25 mouse cellular contexts compared by ENCODE assay signal in genomic region chr1:34089011-34089410, GRCm38 (mm10).
A peak's percentile ranks its signal among the peaks of the same experiment; 100 is the strongest.
DNase-seq lines count a peak whose midpoint lies in the region; ATAC-seq lines count a peak whose summit lies in the region.
"Had no signal": no experiment of that assay in that cellular context is flagged by ENCODE, and none has a peak within 500 bp of the region (broad histone marks: within the 10 kb centered on the region; RNA-seq: fewer than 3 reads in every experiment).

No protein-coding gene starts in this region.

- H3K4me2 ChIP-seq in kidney, embryonic 16.5 days (replicated peaks; ENCODE audit: low read depth, low read length), result no peak overlapping the region
- H3K4me2 ChIP-seq: embryonic facial prominence, embryonic 13.5 days; forebrain, embryonic 12.5 days; forebrain, embryonic 15.5 days; heart, embryonic 11.5 days; hindbrain, embryonic 12.5 days had no signal

- H3K4me1 ChIP-seq in kidney, embryonic 16.5 days (ENCODE audit: insufficient read depth, low read length), result peaks cover 15% of the 10 kb centered on the region
- H3K4me1 ChIP-seq: embryonic facial prominence, embryonic 10.5 days; forebrain, embryonic 12.5 days; forebrain, embryonic 15.5 days; hindbrain, embryonic 12.5 days had no signal

- peaks cover 11% of the 10 kb centered on the region; the same call in 1 of the 2 replicates for H3K36me3 ChIP-seq in kidney, embryonic 16.5 days (ENCODE audit: insufficient read depth, low read length)

- no peak overlapping the region for H3K4me3 ChIP-seq in kidney, embryonic 16.5 days (ENCODE audit: low read length)
- H3K4me3 ChIP-seq: embryonic facial prominence, embryonic 10.5 days; embryonic facial prominence, embryonic 13.5 days; erythroblast, embryonic 14.5 days; forebrain, embryonic 12.5 days; forebrain, embryonic 15.5 days; heart, adult 2 months; hindbrain, embryonic 12.5 days had no signal

- no peaks in the 10 kb centered on the region; the same call in 1 of the 2 replicates for H3K9me3 ChIP-seq in kidney, embryonic 16.5 days (ENCODE audit: low read length)
- H3K9me3 ChIP-seq: embryonic facial prominence, embryonic 10.5 days; embryonic facial prominence, embryonic 13.5 days; forebrain, embryonic 12.5 days; forebrain, embryonic 15.5 days; hindbrain, embryonic 12.5 days had no signal

- 55% methylated on average over 3 of the region's 3 CpGs for WGBS in kidney, embryonic 16.5 days

- DNase-seq in kidney, adult 11 months, result peak; percentile 63
- DNase-seq in kidney, adult 18-20 months, result no peak
- DNase-seq in kidney, postnatal 14 days, result peak; percentile 45
- DNase-seq in layer of hippocampus, postnatal 25 days (ENCODE audit: extremely low spot score in 1 of 2, low spot score in 1 of 2), result no peak
- DNase-seq in urinary bladder, adult 18-20 months (ENCODE audit: low spot score in 2 of 2), result no peak
- no peak for DNase-seq in spleen, postnatal 36 days (ENCODE audit: low spot score in 2 of 2)
- DNase-seq: adrenal gland, adult 8-10 months; adrenal gland, postnatal 25 days; cerebellum, adult 11-12 months; cerebellum, adult 8-10 months; cerebellum, postnatal 10 days; cerebellum, postnatal 36 days; embryo, embryonic 11 days; gastrocnemius, postnatal 10 days; gastrocnemius, postnatal 36 days; heart, adult 2 months had no signal

- peak overlapping the region; percentile 53; the same call in 1 of the 2 replicates for H3K27ac ChIP-seq in kidney, embryonic 16.5 days (ENCODE audit: low read length)
- H3K27ac ChIP-seq: embryonic facial prominence, embryonic 10.5 days; embryonic facial prominence, embryonic 13.5 days; forebrain, embryonic 12.5 days; forebrain, embryonic 15.5 days; heart, adult 2 months; hindbrain, embryonic 12.5 days had no signal

- ATAC-seq in kidney, embryonic 16.5 days (ENCODE audit: low FRiP score, low TSS enrichment), result 0 out of 2 replicates have a peak, but pooled peaks have one; percentile 50
- ATAC-seq: activated CD4-positive, CD25-positive, alpha-beta regulatory T cell, adult 4 months; forebrain, embryonic 15.5 days had no signal

- H3K27me3 ChIP-seq in kidney, embryonic 16.5 days (ENCODE audit: insufficient read depth, low read length), result no peaks in the 10 kb centered on the region
- H3K27me3 ChIP-seq: embryonic facial prominence, embryonic 13.5 days; forebrain, embryonic 12.5 days; forebrain, embryonic 15.5 days; hindbrain, embryonic 12.5 days had no signal

- H3K9ac ChIP-seq in kidney, embryonic 16.5 days (replicated peaks; ENCODE audit: low read length), result no peak overlapping the region
- H3K9ac ChIP-seq: embryonic facial prominence, embryonic 13.5 days; forebrain, embryonic 12.5 days; forebrain, embryonic 15.5 days; hindbrain, embryonic 12.5 days had no signal

Comparison
In these comparisons a context has a peak if more than half of its experiments do, and no peak if none do; other contexts are left out.
1. DNase-seq: peak in kidney, adult 11 months (single experiment) and kidney, postnatal 14 days (single experiment); none in kidney, adult 18-20 months (single experiment), layer of hippocampus, postnatal 25 days (0 of 2), urinary bladder, adult 18-20 months (0 of 2) and spleen, postnatal 36 days (0 of 2).